ENCODE assay signal across 9 mouse cellular contexts in the genomic region with DNA sequence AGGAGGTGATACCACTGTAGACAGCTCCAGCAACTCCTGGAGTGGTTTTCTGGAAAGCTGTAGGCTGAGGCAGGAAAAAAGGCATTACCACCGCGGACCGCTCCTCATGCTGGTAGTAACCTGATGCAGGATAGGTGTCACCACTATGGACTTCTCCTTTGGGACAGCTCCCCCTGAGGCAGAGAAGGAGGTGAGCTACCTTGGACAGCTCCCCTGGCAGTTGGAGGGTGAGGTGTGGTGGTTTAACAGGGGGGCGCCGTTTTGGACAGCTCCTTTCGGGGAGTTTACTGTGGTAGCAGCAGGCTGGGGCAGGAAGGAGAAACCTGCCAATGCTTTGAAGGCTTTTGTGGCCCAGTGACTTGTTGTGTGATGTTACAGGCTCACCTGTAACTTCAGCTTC. TPM values are rescaled to one million over a fixed set of nuclear protein-coding genes. Genes with fewer than 3 reads are reported as not detected.
DNase-seq lines count a peak whose midpoint lies in the region; ATAC-seq lines count a peak whose summit lies in the region.
"Had no signal": no experiment of that assay in that cellular context is flagged by ENCODE, and none has a peak within 500 bp of the region (broad histone marks: within the 10 kb centered on the region; RNA-seq: fewer than 3 reads in every experiment).

No protein-coding gene starts in this region.

- H3K36me3 ChIP-seq in intestine, embryonic 15.5 days, result no peaks in the 10 kb centered on the region
- H3K36me3 ChIP-seq in lung, embryonic 15.5 days, result no peaks in the 10 kb centered on the region

- peak; percentile 3 for DNase-seq in heart, adult 8-10 months (ENCODE audit: low spot score)
- no peak for DNase-seq in heart, adult 9 months (ENCODE audit: low spot score in 2 of 2)
- DNase-seq in adrenal gland, adult 2 months, result peak; percentile 27
- peak; percentile 40 for DNase-seq in thymus, postnatal 4 days
- no peak for DNase-seq in MN1 (ENCODE audit: low spot score)
- DNase-seq in layer of hippocampus, postnatal 10 days (ENCODE audit: low spot score in 2 of 2), result no peak

- no peaks in the 10 kb centered on the region for H3K9me3 ChIP-seq in intestine, embryonic 15.5 days
- H3K9me3 ChIP-seq in lung, embryonic 15.5 days, result no peaks in the 10 kb centered on the region

- H3K4me3 ChIP-seq in intestine, embryonic 15.5 days (replicated peaks), result no peak overlapping the region
- no peak overlapping the region for H3K4me3 ChIP-seq in lung, embryonic 15.5 days

- H3K4me1 ChIP-seq in intestine, embryonic 15.5 days (replicated peaks), result no peaks in the 10 kb centered on the region
- no peaks in the 10 kb centered on the region for H3K4me1 ChIP-seq in lung, embryonic 15.5 days

- 23% methylated on average over 6 of the region's 6 CpGs for WGBS in intestine, embryonic 15.5 days
- WGBS in lung, embryonic 15.5 days, result 20% methylated on average over 6 of the region's 6 CpGs

- H3K27ac ChIP-seq in intestine, embryonic 15.5 days, result no peak overlapping the region
- H3K27ac ChIP-seq in lung, embryonic 15.5 days, result no peak overlapping the region

- H3K9ac ChIP-seq in intestine, embryonic 15.5 days, result no peak overlapping the region
- no peak overlapping the region for H3K9ac ChIP-seq in lung, embryonic 15.5 days

- H3K4me2 ChIP-seq in intestine, embryonic 15.5 days (replicated peaks), result no peak overlapping the region
- H3K4me2 ChIP-seq in lung, embryonic 15.5 days, result no peak overlapping the region

- peak; percentile 70 for ATAC-seq in intestine, embryonic 15.5 days
- peak; percentile 52; the same call in 1 of the 2 replicates for ATAC-seq in lung, embryonic 15.5 days (ENCODE audit: borderline replicate concordance, extremely low read depth, low FRiP score, low TSS enrichment)

- H3K27me3 ChIP-seq in intestine, embryonic 15.5 days (replicated peaks), result no peaks in the 10 kb centered on the region
- H3K27me3 ChIP-seq in lung, embryonic 15.5 days, result no peaks in the 10 kb centered on the region

RNA-seq across cellular contexts. Expression of a gene that starts 42.8 kb away (rescaled TPM):
- total RNA-seq in heart, adult 8-10 months (2022), result not detected
- total RNA-seq in adrenal gland, adult 2 months (2021), result not detected
- polyA plus RNA-seq in adrenal gland, adult 2 months (2012; rRNA removed), result not detected in 2 replicates
- polyA plus RNA-seq in intestine, embryonic 15.5 days (2015; fragmentation: Nextera tagmentation; extraction: Ambion mirVana), result not detected in 2 replicates
- not detected in 2 replicates for polyA plus RNA-seq in lung, embryonic 15.5 days (2015; fragmentation: Nextera tagmentation; extraction: Ambion mirVana)
- total RNA-seq in layer of hippocampus, postnatal 10 days (2021), result not detected
- polyA plus RNA-seq: heart, embryonic 14.5 days had no signal

Comparison
In these comparisons a context has a peak if more than half of its experiments do, and no peak if none do; other contexts are left out.
1. DNase-seq: peak in heart, adult 8-10 months (single experiment), adrenal gland, adult 2 months (single experiment) and thymus, postnatal 4 days (single experiment); none in heart, adult 9 months (0 of 2), MN1 (single experiment) and layer of hippocampus, postnatal 10 days (0 of 2).